Mouse (Mus musculus) liver, embryonic 11.5 days (tissue): Measurements from ENCODE around the gene Pdcd2l. TPM values are rescaled to one million over a fixed set of nuclear protein-coding genes. Genes with fewer than 3 reads are reported as not detected.
"Not testable (repeated sequence)": the region's sequence is repeated elsewhere in the genome, so short reads cannot be mapped to it uniquely, and the experiment has no call there.

Experiments
- ATAC-seq: fragments of 200-750 bp; cut with Nextera tagmentation; replicated peaks from 2 replicates; pipeline ENCODE4 v1.8.0; 2017; ENCODE audit warnings: moderate number of reproducible peaks, mild to moderate bottlenecking, moderate TSS enrichment, moderate library complexity; ENCODE audit not compliant: low FRiP score
- DNase-seq: peaks from one replicate; pipeline ENCODE4 v3.0.0-alpha.2; 2017; ENCODE audit warnings: low spot score
- H3K27ac ChIP-seq: fragments of 300-500 bp; sonication (generic); 2 replicates; pipeline ENCODE4 v1.5.1; 2014; ENCODE audit warnings: mild to moderate bottlenecking, low read depth, low read length, control low read depth
- H3K27me3 ChIP-seq: fragments of 300-500 bp; sonication (generic); replicated peaks from 2 replicates; pipeline ENCODE4 v1.6.1; 2014; ENCODE audit warnings: low read length, mixed read lengths; ENCODE audit not compliant: control insufficient read depth, insufficient read depth
- H3K36me3 ChIP-seq: fragments of 300-500 bp; sonication (generic); 2 replicates; pipeline ENCODE4 v1.6.1; 2014; ENCODE audit warnings: mild to moderate bottlenecking, low read length, moderate library complexity, mixed read lengths; ENCODE audit not compliant: control insufficient read depth, insufficient read depth
- H3K4me1 ChIP-seq: fragments of 300-500 bp; sonication (generic); replicated peaks from 2 replicates; pipeline ENCODE4 v1.6.1; 2014; ENCODE audit warnings: low read length, mixed read lengths; ENCODE audit not compliant: control insufficient read depth, insufficient read depth
- H3K4me2 ChIP-seq: fragments of 300-500 bp; sonication (generic); 2 replicates; pipeline ENCODE4 v1.6.1; 2014; ENCODE audit warnings: mild to moderate bottlenecking, control low read depth, moderate library complexity
- H3K4me3 ChIP-seq: fragments of 300-500 bp; sonication (generic); 2 replicates; pipeline ENCODE4 v1.5.1; 2014; ENCODE audit warnings: low read depth, low read length, control low read depth
- H3K9ac ChIP-seq: fragments of 300-500 bp; sonication (generic); 2 replicates; pipeline ENCODE4 v1.6.1; 2014; ENCODE audit warnings: low read depth, low read length, control low read depth
- H3K9me3 ChIP-seq: fragments of 300-500 bp; sonication (generic); 2 replicates; pipeline ENCODE4 v1.6.1; 2016; ENCODE audit warnings: low read length, inconsistent platforms, mixed read lengths; ENCODE audit not compliant: control insufficient read depth
- WGBS: fragments of 180-500 bp; shearing (Covaris S2); extraction: QIAGEN DNeasy Blood & Tissue Kit; methylation state at CpG from one replicate; pipeline ENCODE4 v1.1.7; 2014; 5-methylcytosine and 5-hydroxymethylcytosine counted together
- polyA plus RNA-seq: library from polyadenylated mRNA; unstranded; fragments of >200 nt; fragmentation: Nextera tagmentation; extraction: Ambion mirVana; gene quantifications from 2 replicates; pipeline ENCODE4 v1.2.1, GENCODE M21; 2014

The Pdcd2l gene
- polyA plus RNA-seq, 1 experiment from 2014 or later: 62.8 TPM

- WGBS: 63% methylated on average over 1 of the region's 1 CpGs
- H3K36me3 ChIP-seq: peaks cover 83% of the 10 kb centered on the region
Measured at GRCm38 (mm10) chr7:34218496-34218895, 22.0 kb upstream of the Pdcd2l start.

DNA sequence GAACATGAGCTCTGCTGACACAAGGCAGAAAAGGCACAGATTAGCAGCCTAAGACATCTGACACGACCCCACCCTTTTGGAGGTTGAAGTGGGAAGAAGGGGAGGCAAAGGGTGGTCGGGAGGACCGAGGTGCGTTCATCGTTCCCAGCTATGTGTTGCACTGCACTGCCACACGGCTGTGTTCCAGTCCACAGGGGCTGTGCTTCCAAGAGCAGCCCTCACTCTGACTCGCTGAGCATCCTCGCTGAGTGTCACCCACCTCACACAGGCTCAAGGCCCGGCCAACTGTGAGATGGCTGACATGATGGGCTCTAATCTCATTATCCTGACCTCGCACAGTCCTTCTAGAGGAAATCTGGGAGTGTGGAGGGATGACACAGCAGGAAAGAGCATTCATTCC lies 20.0 kb upstream of the Pdcd2l start:
- no peak for DNase-seq
- H3K9me3 ChIP-seq: no peaks in the 10 kb centered on the region
- WGBS: 85% methylated on average over 10 of the region's 10 CpGs
- H3K4me1 ChIP-seq: peaks cover 2% of the 10 kb centered on the region; the same call in 1 of the 2 replicates
- H3K9ac ChIP-seq: no peak overlapping the region
- H3K27ac ChIP-seq: no peak overlapping the region
- H3K4me3 ChIP-seq: no peak overlapping the region
- H3K27me3 ChIP-seq: no peaks in the 10 kb centered on the region
- no peak for ATAC-seq
- no peak overlapping the region for H3K4me2 ChIP-seq
- H3K36me3 ChIP-seq: peaks cover 77% of the 10 kb centered on the region

More at GRCm38 (mm10) chr7:34218496-34218895, 22.0 kb upstream of the Pdcd2l start:
- DNase-seq (no peak), ATAC-seq (no peak)
- Histone ChIP-seq H3K4me1 (peaks cover 2% of the 10 kb centered on the region; the same call in 1 of the 2 replicates), H3K9me3 (no peaks in the 10 kb centered on the region), H3K4me3 (no peak overlapping the region), H3K4me2 (no peak overlapping the region), H3K9ac (no peak overlapping the region), H3K27ac (no peak overlapping the region), H3K27me3 (no peaks in the 10 kb centered on the region)

- Histone ChIP-seq H3K9me3 (no peaks in the 10 kb centered on the region), H3K27me3 (no peaks in the 10 kb centered on the region), H3K27ac (no peak overlapping the region), H3K4me3 (no peak overlapping the region), H3K4me2 (no peak overlapping the region), H3K36me3 (peaks cover 72% of the 10 kb centered on the region), H3K9ac (no peak overlapping the region), H3K4me1 (peaks cover 2% of the 10 kb centered on the region; the same call in 1 of the 2 replicates)
- DNase-seq: no peak
- 85% methylated on average over 9 of the region's 9 CpGs for WGBS
- no peak for ATAC-seq
Measured at GRCm38 (mm10) chr7:34215481-34215880, 19.0 kb upstream of the Pdcd2l start.

DNA sequence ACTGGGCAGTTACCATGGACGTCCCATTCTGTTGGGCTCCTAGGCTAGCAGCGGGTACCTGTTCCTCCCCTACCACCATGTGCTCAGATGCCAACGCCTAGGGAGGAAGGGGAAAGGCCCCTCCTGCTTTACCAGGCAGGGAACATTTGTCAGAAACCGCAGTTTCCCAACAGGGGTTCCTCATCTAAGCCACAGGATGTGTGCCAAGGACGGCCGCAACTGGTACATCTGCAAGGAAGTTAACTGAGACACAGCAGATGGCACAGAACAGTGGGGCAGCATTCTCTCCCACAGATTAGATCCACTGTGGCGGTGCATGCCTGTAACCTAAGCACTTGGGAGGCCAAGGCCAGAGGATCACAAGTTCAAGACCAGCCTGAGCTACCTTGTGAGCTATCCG lies 18.2 kb upstream of the Pdcd2l start:
- H3K36me3 ChIP-seq: peaks cover 68% of the 10 kb centered on the region
- H3K9me3 ChIP-seq: no peaks in the 10 kb centered on the region
- H3K4me3 ChIP-seq: no peak overlapping the region
- peaks cover 2% of the 10 kb centered on the region; the same call in 1 of the 2 replicates for H3K4me1 ChIP-seq
- no peak for ATAC-seq
- no peak overlapping the region for H3K27ac ChIP-seq
- no peak overlapping the region for H3K9ac ChIP-seq
- no peaks in the 10 kb centered on the region for H3K27me3 ChIP-seq
- H3K4me2 ChIP-seq: no peak overlapping the region
- no peak for DNase-seq
- 88% methylated on average over 8 of the region's 8 CpGs for WGBS

- DNase-seq (no peak), ATAC-seq (no peak)
- Histone ChIP-seq H3K4me3 (no peak overlapping the region), H3K27me3 (no peaks in the 10 kb centered on the region), H3K36me3 (peaks cover 68% of the 10 kb centered on the region), H3K9me3 (no peaks in the 10 kb centered on the region), H3K9ac (no peak overlapping the region), H3K4me2 (no peak overlapping the region), H3K4me1 (peaks cover 2% of the 10 kb centered on the region; the same call in 1 of the 2 replicates), H3K27ac (no peak overlapping the region)
- WGBS: 87% methylated on average over 7 of the region's 7 CpGs
Measured at GRCm38 (mm10) chr7:34213281-34213680, 16.8 kb upstream of the Pdcd2l start.

- Histone ChIP-seq H3K36me3 (peaks cover 84% of the 10 kb centered on the region), H3K27ac (no peak overlapping the region), H3K4me1 (no peaks in the 10 kb centered on the region), H3K27me3 (no peaks in the 10 kb centered on the region), H3K4me3 (no peak overlapping the region), H3K9ac (no peak overlapping the region), H3K9me3 (no peaks in the 10 kb centered on the region), H3K4me2 (no peak overlapping the region)
- no peak for ATAC-seq
- DNase-seq: no peak
- 85% methylated on average over 9 of the region's 9 CpGs for WGBS
Measured at GRCm38 (mm10) chr7:34208027-34208745, 11.7 kb upstream of the Pdcd2l start.

DNA sequence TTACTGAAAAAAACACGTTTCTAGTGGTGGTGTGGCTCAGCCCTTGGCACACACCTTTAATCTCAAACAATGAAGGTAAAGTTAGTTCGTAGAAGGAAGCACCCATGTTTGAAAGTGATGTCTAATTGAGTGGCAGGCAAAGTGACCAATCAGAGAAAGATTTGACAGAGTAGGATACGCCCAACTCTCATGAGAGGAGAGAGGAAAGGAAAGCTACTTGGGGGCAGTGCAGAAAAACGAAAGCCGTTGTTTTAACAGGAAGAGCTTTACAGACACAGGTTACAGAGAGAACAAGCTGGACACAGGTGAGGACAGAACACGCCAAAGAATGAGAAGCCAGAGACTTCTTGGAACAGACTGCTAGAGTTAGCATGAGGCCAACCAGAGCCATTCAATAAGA lies 9.9 kb upstream of the Pdcd2l start:
- DNase-seq (no peak), ATAC-seq (no peak)
- Histone ChIP-seq H3K4me2 (no peak overlapping the region), H3K4me3 (no peak overlapping the region), H3K9ac (no peak overlapping the region), H3K27ac (no peak overlapping the region), H3K9me3 (no peaks in the 10 kb centered on the region), H3K4me1 (no peaks in the 10 kb centered on the region), H3K36me3 (peaks cover 87% of the 10 kb centered on the region), H3K27me3 (no peaks in the 10 kb centered on the region)
- WGBS: 89% methylated on average over 6 of the region's 6 CpGs

- WGBS: 92% methylated on average over 10 of the region's 10 CpGs
- ATAC-seq: not testable (repeated sequence)
- peaks cover 67% of the 10 kb centered on the region for H3K36me3 ChIP-seq
Measured at GRCm38 (mm10) chr7:34202147-34202546, 5.7 kb upstream of the Pdcd2l start.

DNA sequence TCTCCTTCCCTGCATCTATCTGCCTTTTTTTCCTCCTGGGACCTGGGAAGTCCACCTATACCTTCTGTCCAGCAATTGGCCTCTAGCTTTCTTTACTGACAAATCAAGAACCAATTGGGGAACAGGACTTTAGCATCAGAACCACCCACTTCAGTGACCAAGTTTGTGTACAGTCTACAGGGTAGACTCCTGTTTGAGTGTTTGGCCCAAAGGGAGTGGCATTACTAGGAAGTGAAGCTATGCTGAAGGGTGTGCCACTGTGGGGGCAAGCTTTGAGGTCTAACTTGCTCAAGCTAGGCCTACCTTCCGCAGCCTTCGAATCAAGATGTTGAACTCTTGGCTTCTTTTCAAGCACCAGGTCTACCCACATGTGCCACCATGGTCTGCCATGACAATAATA lies 4.4 kb upstream of the Pdcd2l start:
- no peak overlapping the region for H3K9ac ChIP-seq
- H3K27ac ChIP-seq: no peak overlapping the region
- H3K4me2 ChIP-seq: no peak overlapping the region
- DNase-seq (no peak), ATAC-seq (no peak)
- no peaks in the 10 kb centered on the region for H3K9me3 ChIP-seq
- H3K36me3 ChIP-seq: peaks cover 54% of the 10 kb centered on the region
- H3K4me3 ChIP-seq: no peak overlapping the region
- WGBS: 94% methylated on average over 2 of the region's 2 CpGs
- no peaks in the 10 kb centered on the region for H3K27me3 ChIP-seq
- H3K4me1 ChIP-seq: no peaks in the 10 kb centered on the region; the same call in 1 of the 2 replicates

More at GRCm38 (mm10) chr7:34202147-34202546, 5.7 kb upstream of the Pdcd2l start:
- H3K4me3 ChIP-seq, H3K4me1 ChIP-seq, H3K4me2 ChIP-seq, DNase-seq, H3K9me3 ChIP-seq, H3K27me3 ChIP-seq, H3K27ac ChIP-seq, H3K9ac ChIP-seq: not testable (repeated sequence)
